Mouse (Mus musculus) hindbrain, embryonic 16.5 days (tissue): Measurements from ENCODE around the gene Cdh20. TPM values are rescaled to one million over a fixed set of nuclear protein-coding genes. Genes with fewer than 3 reads are reported as not detected.

Experiments
- ATAC-seq: fragments of 200-750 bp; cut with Nextera tagmentation; 2 replicates; pipeline ENCODE4 v1.8.0; 2017; ENCODE audit warnings: moderate TSS enrichment, moderate library complexity
- H3K27ac ChIP-seq: fragments of 300-500 bp; sonication (generic); 2 replicates; pipeline ENCODE4 v1.5.1; 2014; ENCODE audit warnings: low read depth, mild to moderate bottlenecking, control low read depth, low read length, moderate library complexity
- H3K27me3 ChIP-seq: fragments of 300-500 bp; sonication (generic); replicated peaks from 2 replicates; pipeline ENCODE4 v1.6.1; 2014; ENCODE audit warnings: low read length; ENCODE audit not compliant: control insufficient read depth, insufficient read depth
- H3K36me3 ChIP-seq: fragments of 300-500 bp; sonication (generic); 2 replicates; pipeline ENCODE4 v1.6.1; 2014; ENCODE audit warnings: mild to moderate bottlenecking, low read length, moderate library complexity, mixed read lengths; ENCODE audit not compliant: control insufficient read depth, insufficient read depth
- H3K4me1 ChIP-seq: fragments of 300-500 bp; sonication (generic); 2 replicates; pipeline ENCODE4 v1.6.1; 2014; ENCODE audit warnings: low read depth, low read length; ENCODE audit not compliant: control insufficient read depth, insufficient read depth
- H3K4me2 ChIP-seq: fragments of 300-500 bp; sonication (generic); 2 replicates; pipeline ENCODE4 v1.6.1; 2014; ENCODE audit warnings: mild to moderate bottlenecking, low read length, control low read depth, moderate library complexity
- H3K4me3 ChIP-seq: fragments of 300-500 bp; sonication (generic); 2 replicates; pipeline ENCODE4 v1.5.1; 2014; ENCODE audit warnings: mild to moderate bottlenecking, low read length, control low read depth, moderate library complexity
- H3K9ac ChIP-seq: fragments of 300-500 bp; sonication (generic); 2 replicates; pipeline ENCODE4 v1.6.1; 2014; ENCODE audit warnings: low read depth, mild to moderate bottlenecking, control low read depth, low read length, moderate library complexity
- H3K9me3 ChIP-seq: fragments of 300-500 bp; sonication (generic); 2 replicates; pipeline ENCODE4 v1.6.1; 2014; ENCODE audit warnings: mild to moderate bottlenecking, low read length, moderate library complexity; ENCODE audit not compliant: control insufficient read depth
- WGBS: fragments of 180-500 bp; shearing (Covaris S2); extraction: QIAGEN DNeasy Blood & Tissue Kit; methylation state at CpG from one replicate; pipeline ENCODE4 v1.1.7; 2014; 5-methylcytosine and 5-hydroxymethylcytosine counted together
- polyA plus RNA-seq: library from polyadenylated mRNA; unstranded; fragments of >200 nt; fragmentation: Nextera tagmentation; extraction: Ambion mirVana; gene quantifications from 2 replicates; pipeline ENCODE4 v1.2.1, GENCODE M21; 2015

Cdh20 gene
- polyA plus RNA-seq, 1 experiment from 2014 or later: 5.6 TPM

DNA sequence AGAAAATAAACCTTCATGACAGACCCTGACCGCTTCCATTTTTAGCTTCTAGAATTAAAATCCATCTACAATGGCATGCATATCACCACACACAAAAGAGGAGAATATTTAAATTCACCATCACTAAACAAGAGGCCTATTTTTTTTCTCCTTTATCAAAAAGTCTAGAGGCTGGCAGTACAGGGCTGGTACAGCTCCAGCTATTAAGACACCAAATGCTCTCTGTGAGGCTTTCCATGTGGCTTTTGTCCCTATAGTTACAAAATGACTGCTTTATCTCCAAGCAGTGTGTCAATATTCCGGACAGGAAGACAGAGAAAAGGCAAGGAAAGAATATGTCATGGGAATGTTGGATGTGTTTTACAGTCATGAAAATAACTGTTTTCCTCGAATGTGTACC lies 27.8 kb downstream of the Cdh20 start:
- no peaks in the 10 kb centered on the region for H3K9me3 ChIP-seq
- ATAC-seq: peak; percentile 37; the same call in 1 of the 2 replicates
- no peaks in the 10 kb centered on the region for H3K36me3 ChIP-seq
- no peak overlapping the region for H3K27ac ChIP-seq
- H3K9ac ChIP-seq: no peak overlapping the region
- no peak overlapping the region for H3K4me2 ChIP-seq
- no peaks in the 10 kb centered on the region for H3K27me3 ChIP-seq
- H3K4me3 ChIP-seq: no peak overlapping the region
- no peaks in the 10 kb centered on the region for H3K4me1 ChIP-seq
- WGBS: 57% methylated on average over 3 of the region's 3 CpGs

DNA sequence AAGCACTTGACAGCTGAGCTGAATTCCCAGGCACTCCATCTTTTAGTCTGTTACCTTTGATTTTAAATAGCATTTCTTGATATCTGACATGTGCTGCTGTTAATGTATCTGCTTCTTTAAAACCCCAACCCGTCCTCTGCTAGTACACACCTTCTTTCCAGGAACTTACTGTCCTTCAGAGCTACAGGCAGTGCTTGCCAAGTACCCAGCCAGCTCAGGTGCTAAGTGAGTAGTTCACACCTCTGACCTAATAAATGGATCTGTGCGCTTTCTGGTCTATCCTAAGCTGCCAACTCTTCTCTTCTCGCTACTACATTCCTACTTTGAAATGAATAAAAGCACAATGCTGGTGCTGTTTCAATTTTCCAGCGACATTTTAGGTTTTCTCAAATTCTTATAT lies 28.8 kb downstream of the Cdh20 start:
- WGBS: 80% methylated on average over 4 of the region's 4 CpGs
- Histone ChIP-seq H3K27me3 (no peaks in the 10 kb centered on the region), H3K4me2 (no peak overlapping the region), H3K4me1 (no peaks in the 10 kb centered on the region), H3K9ac (no peak overlapping the region), H3K9me3 (no peaks in the 10 kb centered on the region), H3K27ac (no peak overlapping the region), H3K36me3 (no peaks in the 10 kb centered on the region), H3K4me3 (no peak overlapping the region)
- no peak for ATAC-seq

DNA sequence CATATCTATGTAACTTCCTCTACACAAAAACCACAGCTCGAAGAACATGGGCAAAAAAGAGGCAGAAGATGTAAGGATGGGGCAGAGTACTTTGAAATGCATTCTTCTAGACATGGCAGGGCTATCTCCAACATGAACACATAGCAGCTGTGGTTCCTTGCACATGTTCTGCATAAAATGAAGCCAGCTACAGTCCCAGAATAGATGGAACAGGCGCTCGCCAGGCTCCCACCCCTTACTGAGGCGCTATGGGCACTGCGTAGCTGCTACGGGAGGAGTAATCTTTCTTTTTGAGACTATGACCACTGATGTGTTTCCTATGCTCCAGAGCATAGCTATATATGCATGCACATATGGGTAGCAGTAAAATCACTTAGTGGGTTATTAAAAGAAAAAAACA lies 36.4 kb downstream of the Cdh20 start:
- Histone ChIP-seq H3K36me3 (no peaks in the 10 kb centered on the region), H3K27me3 (no peaks in the 10 kb centered on the region), H3K9me3 (no peaks in the 10 kb centered on the region), H3K27ac (no peak overlapping the region), H3K4me3 (no peak overlapping the region), H3K4me1 (no peaks in the 10 kb centered on the region), H3K4me2 (no peak overlapping the region), H3K9ac (no peak overlapping the region)
- 93% methylated on average over 6 of the region's 6 CpGs for WGBS
- no peak for ATAC-seq

DNA sequence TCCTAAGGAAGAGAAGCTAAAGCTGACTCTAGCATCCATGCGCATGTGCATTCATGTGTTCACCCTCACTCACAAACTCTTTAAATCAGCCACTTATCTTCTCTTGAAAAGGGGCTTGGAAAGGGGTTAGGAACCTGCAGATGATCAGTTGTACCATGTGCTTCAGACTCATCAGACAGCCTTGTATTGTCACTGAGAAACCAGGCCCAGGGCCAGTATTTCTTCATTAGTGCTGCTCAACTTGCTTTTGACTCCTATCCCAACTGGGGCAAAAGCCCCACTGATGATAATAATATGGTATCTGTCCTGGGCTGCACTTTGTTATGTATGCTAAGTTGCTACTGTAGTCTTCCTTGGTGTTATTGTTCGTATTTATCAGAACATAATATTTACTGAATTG lies 38.9 kb downstream of the Cdh20 start:
- WGBS: 86% methylated on average over 2 of the region's 2 CpGs
- H3K27ac ChIP-seq: no peak overlapping the region
- H3K4me1 ChIP-seq: no peaks in the 10 kb centered on the region
- no peak overlapping the region for H3K4me2 ChIP-seq
- peak; percentile 45; the same call in 1 of the 2 replicates for ATAC-seq
- H3K9ac ChIP-seq: no peak overlapping the region
- H3K9me3 ChIP-seq: no peaks in the 10 kb centered on the region
- no peak overlapping the region for H3K4me3 ChIP-seq
- no peaks in the 10 kb centered on the region for H3K36me3 ChIP-seq
- no peaks in the 10 kb centered on the region for H3K27me3 ChIP-seq

DNA sequence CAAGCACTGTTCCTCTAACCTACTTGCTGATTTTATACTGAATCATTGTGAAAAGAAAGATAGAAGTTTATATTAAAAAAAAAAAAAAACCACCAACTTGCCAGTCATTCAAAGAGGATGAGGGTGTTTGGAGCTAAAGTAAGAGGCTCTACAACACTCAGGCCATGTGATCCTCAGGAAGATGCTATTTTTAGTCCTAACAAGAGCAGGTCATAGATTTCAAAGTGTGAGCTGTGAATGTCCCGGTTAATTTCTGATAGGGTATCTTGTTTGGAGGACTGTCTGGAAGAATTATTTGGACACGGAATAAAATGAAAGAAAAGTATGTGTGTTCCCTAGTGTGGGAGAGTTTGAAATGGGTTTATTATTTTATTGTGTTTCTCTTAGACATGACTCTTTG lies 49.2 kb downstream of the Cdh20 start:
- no peak overlapping the region for H3K4me3 ChIP-seq
- WGBS: 84% methylated on average over 2 of the region's 2 CpGs

DNA sequence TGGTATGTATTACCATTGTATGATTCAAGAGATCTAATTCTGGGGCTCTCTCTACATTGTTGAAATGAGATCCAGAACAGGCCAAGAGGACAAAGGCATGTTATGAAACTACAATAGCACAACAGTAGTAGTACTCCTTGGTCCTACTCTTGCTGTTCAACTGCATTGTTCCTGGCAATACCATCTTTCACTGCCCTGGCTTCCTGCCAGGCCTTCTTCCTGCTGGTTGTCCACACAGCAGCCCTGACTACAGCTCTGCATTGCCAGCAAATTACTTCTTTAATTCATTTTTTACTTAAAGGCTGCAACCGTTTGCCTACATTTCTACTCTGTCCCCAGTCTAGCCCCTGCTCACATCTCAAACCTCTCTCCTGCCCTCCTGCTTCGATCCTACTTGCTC lies 59.8 kb downstream of the Cdh20 start:
- 81% methylated on average over 2 of the region's 2 CpGs for WGBS
- no peaks in the 10 kb centered on the region for H3K9me3 ChIP-seq
- H3K36me3 ChIP-seq: no peaks in the 10 kb centered on the region

More for the DNA sequence above, 49.2 kb downstream of the Cdh20 start:
- Histone ChIP-seq H3K36me3 (no peaks in the 10 kb centered on the region), H3K9me3 (no peaks in the 10 kb centered on the region), H3K9ac (no peak overlapping the region), H3K4me2 (no peak overlapping the region), H3K27me3 (no peaks in the 10 kb centered on the region), H3K27ac (no peak overlapping the region), H3K4me1 (no peaks in the 10 kb centered on the region)
- ATAC-seq: no peak

DNA sequence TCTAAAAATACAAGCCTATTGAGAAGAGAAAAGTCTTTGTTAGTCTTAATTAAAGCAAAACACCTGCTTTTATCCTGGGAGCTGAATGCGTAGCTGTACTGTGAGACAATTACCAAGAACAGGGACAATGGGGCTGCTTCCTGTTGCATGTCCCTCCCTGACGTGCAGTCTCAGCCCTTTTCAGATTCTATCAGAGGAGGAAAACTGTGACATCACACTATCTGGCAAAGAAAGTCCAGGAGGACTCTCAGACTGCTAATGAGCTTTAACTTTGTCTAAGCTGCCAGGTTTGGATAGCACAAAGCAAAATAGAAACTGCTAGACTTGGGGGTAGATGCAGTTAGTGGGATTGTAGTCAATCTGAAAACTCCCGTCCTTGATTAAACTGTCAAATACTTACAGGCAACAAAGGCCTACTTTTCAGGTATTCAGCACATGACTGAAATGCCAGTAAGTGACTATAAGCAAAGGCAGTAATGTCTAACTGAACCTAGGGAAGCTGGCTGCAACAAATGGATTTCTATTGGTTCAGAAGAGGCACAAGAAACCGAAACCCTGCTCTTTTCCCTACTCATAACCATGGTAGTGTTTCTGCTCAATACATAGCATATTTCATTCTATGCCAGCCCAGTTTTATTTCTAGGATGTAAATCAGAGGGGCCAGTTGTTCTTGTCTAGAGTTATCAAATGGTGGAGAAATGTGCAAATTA lies 70.0 kb downstream of the Cdh20 start:
- ATAC-seq: peak; percentile 94
- Histone ChIP-seq H3K36me3 (no peaks in the 10 kb centered on the region), H3K4me1 (peaks cover 5% of the 10 kb centered on the region; the same call in 1 of the 2 replicates), H3K9me3 (no peaks in the 10 kb centered on the region), H3K4me2 (peak overlapping the region; percentile 5; the same call in 1 of the 2 replicates), H3K27me3 (no peaks in the 10 kb centered on the region), H3K4me3 (no peak overlapping the region), H3K9ac (no peak overlapping the region), H3K27ac (peak overlapping the region; percentile 44; the same call in 1 of the 2 replicates)
- WGBS: 43% methylated on average over 4 of the region's 4 CpGs

More for the DNA sequence above, 59.8 kb downstream of the Cdh20 start:
- Histone ChIP-seq H3K4me2 (no peak overlapping the region), H3K4me1 (no peaks in the 10 kb centered on the region), H3K4me3 (no peak overlapping the region), H3K27me3 (no peaks in the 10 kb centered on the region), H3K27ac (no peak overlapping the region), H3K9ac (no peak overlapping the region)
- ATAC-seq: peak; percentile 45; the same call in 1 of the 2 replicates

DNA sequence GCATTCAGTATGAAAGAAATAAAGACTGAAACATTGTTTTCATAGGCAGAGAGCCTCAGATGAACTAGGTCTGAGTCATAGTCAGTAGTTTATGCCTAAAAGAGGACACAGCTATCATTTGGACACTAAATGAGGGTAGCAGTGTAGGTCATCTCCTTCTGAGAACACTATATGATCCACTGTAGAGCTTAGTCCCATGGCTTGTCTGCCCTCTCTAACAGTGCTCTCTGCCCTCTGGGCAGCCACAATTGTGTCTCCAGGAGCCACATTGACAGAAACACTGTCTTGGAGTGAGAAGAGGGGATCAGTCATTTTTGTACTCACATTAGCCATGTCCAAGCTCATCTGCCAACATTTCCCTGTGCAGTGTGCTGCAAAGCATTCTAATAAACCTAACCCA lies 70.7 kb downstream of the Cdh20 start:
- no peak overlapping the region for H3K9ac ChIP-seq
- H3K4me3 ChIP-seq: no peak overlapping the region
- no peaks in the 10 kb centered on the region for H3K9me3 ChIP-seq
- no peak overlapping the region for H3K4me2 ChIP-seq
- H3K27me3 ChIP-seq: no peaks in the 10 kb centered on the region
- H3K4me1 ChIP-seq: peaks cover 5% of the 10 kb centered on the region; the same call in 1 of the 2 replicates
- ATAC-seq: peak; percentile 60; the same call in 1 of the 2 replicates
- H3K27ac ChIP-seq: peak overlapping the region; percentile 44; the same call in 1 of the 2 replicates
- H3K36me3 ChIP-seq: no peaks in the 10 kb centered on the region

DNA sequence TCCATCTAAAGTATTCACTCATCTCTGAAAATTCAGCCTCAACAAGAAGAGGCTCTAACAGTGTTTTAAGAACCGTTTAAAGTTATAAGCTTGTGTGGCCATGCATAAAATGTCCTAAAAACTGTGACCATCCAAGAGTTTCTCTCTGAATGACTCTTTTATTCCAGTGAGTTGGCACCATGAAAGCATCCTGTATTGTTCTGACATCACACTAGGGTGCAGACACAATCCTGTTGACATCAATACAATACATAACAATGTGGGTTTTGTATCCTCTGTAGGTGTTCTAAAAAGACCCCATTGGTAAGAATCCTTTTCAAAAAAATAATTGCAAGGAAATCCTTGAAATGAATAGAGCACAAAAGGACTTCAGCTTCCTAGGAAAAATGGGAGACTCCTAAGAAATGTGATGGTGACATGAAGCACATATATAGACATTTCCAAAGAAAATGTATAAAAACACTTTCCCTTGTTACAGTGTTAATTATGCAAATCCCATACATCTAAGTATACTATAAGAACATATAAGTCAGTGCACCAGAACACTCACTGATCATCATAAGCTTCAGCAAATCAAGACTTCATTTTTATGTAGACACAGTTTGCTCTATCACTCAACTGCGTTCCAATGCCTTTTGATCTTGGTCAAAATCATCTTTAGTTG lies 80.1 kb downstream of the Cdh20 start:
- Histone ChIP-seq H3K27ac (no peak overlapping the region), H3K9ac (no peak overlapping the region), H3K36me3 (no peaks in the 10 kb centered on the region), H3K9me3 (no peaks in the 10 kb centered on the region), H3K4me1 (no peaks in the 10 kb centered on the region), H3K4me3 (no peak overlapping the region), H3K27me3 (no peaks in the 10 kb centered on the region), H3K4me2 (no peak overlapping the region)
- WGBS: 12% methylated on average over 2 of the region's 2 CpGs
- ATAC-seq: peak; percentile 64
